Mouse (Mus musculus): ENCODE results near the gene Inha.

Gene Inha

DNA sequence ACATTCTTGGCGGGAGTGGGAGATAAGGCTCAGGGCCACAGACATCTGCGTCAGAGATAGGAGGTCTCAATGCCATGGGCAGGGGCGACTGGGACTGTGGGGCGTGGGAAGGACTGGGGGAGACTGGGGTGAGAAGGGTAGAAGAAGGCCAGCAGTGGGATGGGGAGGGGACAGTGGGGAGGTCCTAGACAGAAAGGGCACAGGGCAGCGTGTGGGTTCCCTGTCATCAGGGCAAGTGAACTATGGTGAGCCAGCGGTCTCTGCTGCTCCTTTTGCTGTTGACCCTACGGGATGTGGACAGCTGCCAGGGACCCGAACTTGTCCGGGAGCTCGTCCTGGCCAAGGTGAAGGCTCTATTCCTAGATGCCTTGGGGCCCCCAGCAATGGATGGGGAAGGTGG, at the start of gene Inha:
Gene Inha (plus strand): TSS at position 72 of the 400 bp plus-strand sequence.
- no peak for DNase-seq (ENCODE audit: low read depth, low spot score)

DNA sequence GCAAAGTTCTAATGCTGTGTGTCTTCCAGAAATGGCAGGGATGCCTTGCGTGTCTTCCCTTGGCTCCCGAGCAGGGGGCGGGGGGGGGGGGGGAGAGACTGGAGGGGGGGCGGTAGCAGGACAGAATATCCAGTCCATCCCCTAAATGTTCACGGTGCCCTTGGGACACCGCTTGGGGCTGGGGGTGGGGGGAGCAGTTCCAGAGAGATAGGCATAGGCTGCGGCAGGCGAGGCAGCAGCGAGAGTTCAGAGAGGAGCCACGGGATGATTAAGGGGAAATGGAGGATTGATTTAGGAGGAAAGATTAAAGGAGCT, 49.2 kb upstream of the Inha start:
- DNase-seq (ENCODE audit: low read depth, low spot score): no peak

DNA sequence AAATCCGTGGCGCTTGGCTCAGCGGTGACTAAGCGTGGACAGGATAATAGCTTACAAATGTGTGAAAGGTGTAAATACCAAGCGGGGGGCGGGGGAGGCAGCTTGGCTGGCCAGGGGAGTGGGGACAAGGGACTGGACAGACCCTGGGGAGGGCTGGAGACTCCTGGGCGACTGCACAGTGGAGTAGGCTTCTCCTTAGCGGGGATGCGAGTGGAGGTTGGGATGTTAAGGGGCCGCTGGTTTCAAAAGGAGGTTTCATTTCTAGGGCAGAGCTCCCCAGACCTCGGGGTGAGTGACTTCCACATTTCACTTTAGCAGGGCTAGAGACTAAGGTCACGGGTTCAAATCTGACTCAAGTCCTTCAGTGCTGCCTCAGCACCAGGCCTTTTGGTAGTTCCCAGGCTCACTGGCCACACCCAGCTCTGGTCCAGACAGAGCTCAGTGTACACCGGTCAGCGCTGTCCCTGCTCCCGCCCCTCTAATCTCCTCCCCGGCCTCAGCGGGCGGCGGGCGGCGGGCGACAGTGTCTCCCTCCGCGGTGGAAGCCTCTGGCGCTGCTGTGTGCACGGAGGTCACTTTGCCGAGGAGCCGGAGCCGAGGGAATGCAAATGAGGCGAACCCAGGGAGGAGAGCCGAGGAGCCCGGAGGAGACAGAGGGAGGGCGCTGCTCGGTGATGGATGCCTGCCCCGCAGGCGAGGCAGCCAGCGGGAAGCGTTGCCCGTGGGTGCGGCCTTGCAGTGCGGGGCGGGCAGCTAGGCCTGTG, 48.7 kb upstream of the Inha start:
- no peak for DNase-seq (ENCODE audit: low read depth, low spot score)

DNA sequence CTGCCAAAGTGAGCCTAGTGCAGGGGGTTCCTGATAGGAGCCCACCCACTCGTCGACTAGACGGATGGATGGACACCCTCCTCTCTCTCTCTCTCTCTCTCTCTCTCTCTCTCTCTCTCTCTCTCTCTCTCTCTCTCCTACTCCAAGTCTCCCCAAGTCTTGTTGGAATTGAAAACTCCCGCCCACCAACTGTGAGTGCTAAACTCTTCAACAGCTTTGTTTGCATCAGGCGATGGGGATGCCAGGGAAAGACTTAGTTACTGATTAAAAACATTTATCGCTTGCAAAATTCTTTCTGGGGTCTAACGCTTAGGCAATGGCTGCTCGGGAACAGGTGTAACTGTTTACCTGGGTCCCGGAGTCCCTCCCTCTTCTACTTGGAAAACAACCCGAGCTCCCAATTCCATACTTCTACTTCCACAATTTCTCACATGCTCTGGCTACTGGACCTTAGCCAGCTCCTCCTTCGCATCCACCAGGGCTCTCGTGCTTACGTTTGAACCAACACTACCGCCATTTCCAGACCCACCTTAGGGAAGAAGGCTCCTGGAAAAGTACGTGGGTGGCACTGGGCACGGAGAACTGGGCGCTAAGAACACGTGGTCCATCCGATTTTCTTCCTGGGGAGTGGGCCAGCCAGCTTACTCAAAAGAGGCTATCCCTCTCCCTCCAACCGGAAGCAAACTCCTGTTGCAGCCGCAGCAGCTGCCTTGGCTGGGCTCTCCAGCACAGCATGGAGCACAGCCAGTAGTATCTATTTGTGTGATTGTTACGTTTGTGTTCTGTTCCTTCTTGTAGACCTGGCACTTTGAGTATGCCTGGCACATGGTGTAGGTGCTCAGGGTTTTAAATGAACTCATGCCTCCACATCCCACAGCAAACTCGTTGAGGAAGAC, 47.8 kb upstream of the Inha start:
- DNase-seq (ENCODE audit: low read depth, low spot score): no peak

DNA sequence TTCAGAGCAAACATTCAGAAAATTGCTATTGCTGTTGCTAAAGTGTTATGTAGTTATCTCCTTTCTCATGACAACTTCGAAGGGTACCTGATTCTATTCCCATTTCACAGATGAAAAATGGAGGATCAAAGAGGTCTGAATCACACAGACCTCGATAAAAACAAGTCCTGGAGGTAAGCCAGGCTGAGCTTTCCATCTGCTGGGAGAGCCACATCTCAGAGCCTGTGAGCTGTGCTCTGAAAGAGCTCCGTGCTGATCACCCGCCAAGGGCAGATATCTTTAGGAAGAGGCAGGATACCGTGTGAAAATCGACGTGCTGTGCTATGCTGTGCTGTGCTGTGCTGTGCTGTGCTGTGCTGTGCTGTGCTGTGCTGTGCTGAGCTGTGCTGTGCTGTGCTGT, 46.6 kb upstream of the Inha start:
- DNase-seq (ENCODE audit: low read depth, low spot score): no peak

DNA sequence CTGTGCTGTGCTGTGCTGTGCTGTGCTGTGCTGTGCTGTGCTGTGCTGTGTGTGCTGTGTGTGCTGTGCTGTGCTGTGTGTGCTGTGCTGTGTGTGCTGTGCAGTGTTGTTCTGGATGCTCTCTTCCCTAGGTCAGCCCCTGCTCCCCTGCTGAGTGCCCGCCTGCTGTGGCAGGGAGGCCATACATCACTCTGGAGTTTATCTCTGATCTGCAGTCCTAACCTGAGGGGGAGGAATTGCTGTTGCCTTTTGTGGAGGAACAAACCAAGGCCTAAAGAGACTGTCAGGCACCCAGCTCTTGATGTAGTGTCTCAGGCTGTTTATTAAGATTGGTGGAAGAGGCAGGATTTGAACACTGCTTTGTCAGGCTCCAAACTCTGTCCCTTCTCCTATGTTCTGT, 44.2 kb upstream of the Inha start:
- no peak for DNase-seq (ENCODE audit: low read depth, low spot score)

DNA sequence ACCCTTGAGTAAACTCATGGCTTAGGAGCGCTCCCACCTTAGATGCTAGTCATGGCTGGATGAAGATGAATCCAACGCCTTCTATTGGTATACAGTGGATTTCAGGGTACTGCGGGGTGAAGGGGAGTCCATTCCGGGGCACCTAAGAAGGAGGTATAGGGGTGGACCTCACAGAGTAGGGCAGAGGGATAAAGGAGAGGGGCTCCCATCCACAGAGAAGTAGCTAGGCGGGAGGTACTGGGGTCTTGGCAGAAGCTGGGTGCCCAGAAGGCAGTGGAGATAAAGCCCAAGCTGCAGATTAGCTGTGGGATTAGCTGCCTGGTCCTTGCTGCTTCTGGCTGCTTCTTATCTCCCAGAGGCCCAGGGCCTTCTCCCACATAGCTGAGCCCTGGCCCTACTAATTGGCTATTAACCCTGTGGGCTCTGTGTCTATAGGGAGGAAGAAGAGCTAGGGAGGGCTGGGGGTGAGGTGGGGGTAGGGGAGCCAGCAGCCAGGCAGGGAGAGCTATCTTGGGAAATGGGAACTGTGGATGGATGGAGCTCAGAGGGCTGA, 43.1 kb upstream of the Inha start:
- DNase-seq (ENCODE audit: low read depth, low spot score): no peak

DNA sequence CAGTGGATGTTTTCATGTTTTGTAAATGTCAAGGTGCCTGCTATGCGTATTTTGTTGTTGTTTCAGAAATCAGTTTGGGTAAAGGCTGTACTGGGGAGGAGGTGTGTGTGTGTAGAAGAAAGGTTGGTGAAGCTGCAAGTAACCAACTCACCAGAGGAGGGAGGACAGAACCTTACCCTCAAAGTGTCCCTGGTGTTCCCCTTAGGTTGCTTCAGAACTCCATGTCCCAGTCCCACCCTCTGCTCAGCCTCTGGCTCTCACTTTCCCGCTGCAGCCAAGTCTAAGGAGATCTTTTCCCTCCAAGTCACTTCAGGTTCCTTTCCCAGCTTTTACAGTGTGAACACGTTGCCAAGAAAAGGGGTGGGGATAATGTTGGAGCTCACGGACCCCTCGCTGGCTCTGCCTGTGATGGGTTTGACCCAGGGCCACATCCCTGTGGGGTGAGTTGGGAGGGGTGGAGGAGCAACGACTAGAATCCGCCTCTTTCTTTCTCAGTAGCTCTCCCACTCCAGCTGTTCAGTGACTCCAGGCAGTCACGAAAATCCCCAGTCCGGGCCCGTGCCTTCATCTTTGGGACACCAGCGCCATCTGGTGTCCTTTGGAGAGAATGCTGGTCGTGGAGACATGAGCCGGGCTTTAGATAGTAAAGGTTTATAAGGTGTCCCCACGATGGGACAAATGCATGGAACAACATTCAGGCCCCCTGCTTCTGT, 39.5 kb upstream of the Inha start:
- DNase-seq (ENCODE audit: low read depth, low spot score): no peak

DNA sequence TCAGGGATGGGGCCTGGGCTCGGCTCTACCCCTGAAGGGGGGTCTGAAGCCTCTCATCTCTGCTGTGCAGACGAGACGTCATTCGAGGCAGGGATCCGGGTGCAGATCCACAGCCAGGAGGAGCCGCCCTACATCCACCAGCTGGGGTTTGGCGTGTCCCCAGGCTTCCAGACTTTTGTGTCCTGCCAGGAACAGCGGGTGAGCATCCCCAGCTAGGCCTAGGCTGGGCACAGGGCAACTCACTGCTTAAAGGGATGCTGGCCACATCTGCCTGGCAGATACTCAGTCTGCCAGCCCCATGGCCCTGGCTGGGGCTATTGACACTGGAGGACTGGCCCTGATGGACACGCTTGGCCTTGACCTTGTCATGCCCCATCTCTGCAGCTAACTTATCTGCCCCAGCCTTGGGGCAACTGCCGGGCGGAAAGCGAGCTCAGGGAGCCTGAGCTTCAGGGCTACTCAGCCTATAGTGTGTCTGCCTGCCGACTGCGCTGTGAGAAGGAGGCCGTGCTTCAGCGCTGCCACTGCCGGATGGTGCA, 37.5 kb upstream of the Inha start:
- DNase-seq (ENCODE audit: low read depth, low spot score): no peak

DNA sequence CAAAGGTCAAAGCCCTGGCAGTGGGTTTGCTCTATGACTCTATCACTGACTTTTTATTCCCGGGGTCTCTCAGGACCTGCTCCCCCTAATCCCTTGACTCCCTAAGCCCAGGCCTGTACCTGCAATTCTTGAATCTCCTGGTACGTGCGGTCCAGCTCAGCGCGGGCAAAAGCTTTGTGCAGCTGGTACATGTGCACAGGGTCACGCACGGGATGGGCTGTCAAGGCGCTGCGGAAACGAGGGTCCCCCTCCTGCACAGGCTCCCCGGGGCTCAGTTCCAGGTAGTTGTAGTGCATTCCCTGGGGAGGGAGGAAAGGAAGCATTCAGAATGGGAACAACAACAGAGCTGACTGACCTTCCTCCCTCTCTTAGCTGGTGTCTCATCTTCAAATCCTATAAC, 30.4 kb upstream of the Inha start:
- no peak for DNase-seq (ENCODE audit: low read depth, low spot score)

DNA sequence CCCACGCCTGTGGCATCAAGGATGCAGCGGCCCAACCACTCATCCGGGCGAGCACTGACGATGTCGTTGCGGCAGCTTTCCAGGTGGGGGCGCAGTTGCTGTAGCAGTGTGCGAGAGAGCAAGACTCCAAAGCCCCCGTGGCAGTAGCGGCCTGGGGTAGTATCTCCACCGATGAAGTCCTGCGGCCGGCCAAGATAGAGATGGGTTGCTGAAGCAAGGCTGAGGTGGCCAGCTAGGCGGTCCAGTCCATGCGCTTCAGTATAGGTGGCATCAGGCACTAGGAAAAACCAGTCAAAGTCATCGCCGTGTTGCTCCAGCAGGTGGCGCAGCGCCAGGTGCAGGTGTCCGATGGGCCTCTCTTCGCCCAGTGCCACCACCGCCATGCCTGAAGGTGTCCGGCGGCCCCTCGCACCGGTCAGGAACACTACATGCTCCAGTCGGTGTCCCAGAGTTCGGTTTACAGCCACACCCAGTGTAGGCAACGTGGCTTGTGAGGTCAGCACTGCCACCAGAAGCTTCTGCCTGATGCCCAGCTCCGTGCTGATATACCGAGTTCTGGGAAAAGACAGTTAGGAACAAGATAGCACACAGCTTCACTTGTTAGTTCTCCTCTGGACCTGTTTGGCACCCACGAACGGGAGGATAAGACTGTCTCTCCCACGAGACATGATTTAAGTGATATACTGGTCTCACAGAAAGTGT, 29.5 kb upstream of the Inha start:
- no peak for DNase-seq (ENCODE audit: low read depth, low spot score)

DNA sequence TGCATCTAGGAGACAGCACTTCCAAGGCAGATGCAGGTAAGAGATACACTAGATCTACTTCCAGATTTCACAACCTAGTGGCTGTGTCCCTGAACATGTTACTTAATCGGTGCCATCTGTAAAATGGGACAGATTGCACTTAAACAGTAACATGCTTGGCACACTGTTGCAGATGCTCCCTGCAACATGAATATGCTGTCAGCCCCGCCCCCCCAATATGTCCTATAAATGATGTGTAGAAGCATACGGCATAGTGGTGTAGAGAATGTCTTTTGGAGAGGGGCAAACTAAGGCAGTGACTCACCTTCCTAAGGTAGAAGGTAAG, 28.9 kb upstream of the Inha start:
- no peak for DNase-seq (ENCODE audit: low read depth, low spot score)

DNA sequence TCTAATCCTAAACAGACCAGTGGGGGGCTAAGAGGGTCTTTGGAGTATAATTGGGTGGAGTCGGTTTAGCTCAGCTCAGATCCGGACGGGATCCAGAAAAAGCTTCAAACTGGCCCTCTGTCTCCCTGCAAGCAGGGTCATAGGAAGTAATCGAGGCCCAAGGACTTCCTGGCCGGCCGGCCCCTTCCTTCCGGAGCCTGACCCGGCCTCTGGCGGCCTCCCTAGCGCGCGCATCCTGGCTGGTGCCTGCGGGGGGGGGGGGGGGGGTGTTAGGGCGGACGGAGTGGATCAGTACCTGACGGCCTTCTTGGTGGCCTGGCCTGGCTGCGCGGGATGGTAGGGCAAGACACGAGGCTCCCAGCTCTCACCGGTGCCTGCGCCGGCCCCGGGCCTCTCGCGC, 28.4 kb upstream of the Inha start:
- DNase-seq (ENCODE audit: low read depth, low spot score): no peak

DNA sequence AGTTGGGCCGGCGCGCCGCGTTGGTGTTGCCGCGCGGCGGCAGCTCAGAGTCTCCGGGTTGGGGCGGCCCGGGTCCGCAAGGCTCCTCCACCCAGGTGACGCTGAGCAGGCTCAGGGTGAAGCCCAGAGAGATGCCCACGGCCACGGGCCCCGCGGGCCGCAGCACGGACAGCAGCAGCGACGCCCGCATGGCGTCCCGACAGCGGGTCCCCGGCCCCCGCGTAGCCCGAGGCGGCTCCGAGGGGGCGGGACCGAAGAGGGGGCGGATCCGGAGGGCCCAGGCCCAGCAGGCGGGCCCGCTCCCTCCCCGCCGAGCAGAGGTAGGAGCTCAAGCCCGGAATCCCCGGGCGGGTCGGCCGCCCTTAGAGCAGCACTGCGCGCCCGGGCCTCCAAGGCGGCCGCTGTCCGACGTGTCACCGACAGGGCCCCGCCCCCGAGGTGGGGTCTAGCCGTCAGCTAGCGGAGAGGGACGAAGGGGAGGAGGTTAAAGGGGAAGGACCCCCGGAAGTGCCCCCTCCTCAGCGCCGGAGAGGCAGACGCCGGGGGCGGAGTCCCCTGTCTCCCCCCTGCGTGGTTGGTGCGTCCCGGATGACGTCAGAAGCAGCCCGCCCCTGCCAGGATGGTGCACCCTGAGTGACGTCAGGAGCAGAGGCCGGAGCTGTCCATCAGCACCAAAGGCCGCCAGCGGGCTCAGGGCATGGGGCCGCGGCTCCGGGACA, 27.8 kb upstream of the Inha start, which contains the start of the genes Chpf and Tmem198:
Gene Chpf (minus strand): TSS at position 392 of the 719 bp plus-strand sequence.
Gene Tmem198 (plus strand): TSS at position 617 of the 719 bp plus-strand sequence.
- DNase-seq (ENCODE audit: low read depth, low spot score): peak; percentile 91

DNA sequence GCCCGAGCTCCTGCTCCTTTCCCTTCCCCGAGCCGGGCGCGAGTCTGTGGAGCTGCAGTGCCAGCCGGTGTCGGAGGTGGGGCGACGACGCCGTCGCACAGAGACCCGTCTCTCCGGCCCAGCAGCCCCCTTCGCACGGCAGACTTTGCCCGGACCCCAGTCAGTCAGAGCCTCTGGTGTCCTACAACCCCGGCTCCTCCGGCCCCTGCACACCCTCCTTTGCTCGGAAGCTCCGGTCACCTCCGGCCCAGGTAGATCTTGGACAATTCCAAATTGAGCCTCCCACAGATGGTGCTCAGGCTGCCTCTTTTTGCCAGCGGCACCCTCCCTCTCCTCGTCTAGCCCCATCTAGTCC, 27.3 kb upstream of the Inha start:
- no peak for DNase-seq (ENCODE audit: low read depth, low spot score)

DNA sequence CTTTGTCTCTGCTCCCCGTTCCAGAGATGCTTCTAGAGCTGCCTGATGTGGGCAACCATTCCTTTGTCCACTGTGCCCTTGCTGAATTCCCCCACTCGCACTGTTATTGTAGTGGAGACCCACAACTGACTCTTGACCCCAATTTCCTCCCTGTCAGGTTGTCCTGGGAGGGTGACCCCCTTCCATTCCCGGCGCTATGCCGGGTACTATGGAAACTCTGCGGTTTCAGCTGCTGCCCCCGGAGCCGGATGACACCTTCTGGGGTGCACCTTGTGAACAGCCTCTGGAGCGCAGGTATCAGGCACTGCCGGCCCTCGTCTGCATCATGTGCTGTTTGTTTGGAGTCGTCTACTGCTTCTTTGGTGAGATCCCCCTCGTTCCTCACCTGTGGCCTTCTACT, 26.8 kb upstream of the Inha start:
- no peak for DNase-seq (ENCODE audit: low read depth, low spot score)

DNA sequence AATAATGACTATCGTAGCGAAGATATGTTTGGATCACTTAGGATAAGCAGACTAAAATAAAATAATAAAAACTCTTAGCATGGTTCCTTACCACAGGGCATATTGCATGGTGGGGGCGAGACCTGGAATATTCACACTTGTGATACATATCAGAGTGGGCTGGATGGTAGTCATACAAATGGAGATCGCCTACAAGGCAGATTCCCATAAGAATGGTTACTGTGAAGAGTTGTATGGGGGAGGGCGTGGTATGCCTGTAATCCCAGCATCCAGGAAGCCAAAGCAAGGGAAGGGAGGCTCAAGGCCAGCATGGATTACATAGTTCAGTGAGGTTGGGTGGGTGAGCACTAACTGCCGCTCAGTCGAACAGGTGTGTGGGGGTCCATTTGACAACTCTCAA, 26.1 kb upstream of the Inha start:
- DNase-seq (ENCODE audit: low read depth, low spot score): no peak

DNA sequence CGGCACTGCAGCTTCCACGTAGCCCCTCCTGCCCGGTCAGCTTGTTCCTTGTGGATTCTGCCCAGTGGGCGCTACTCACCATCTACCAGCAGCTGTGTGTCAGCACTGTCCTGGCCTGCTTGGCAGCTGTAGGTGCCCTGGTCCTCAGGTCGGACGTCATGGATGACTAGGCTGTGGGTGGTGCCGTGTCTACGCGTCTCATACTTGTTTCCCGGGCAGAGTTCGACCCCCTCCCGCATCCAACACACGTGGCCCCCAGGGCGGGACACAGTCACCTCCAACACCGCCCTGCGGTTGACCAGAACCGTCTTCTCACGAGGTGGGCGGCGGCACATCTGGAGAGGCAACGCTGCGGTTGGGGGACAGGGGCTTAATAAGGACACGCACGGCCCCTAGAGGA, 20.3 kb upstream of the Inha start:
- DNase-seq (ENCODE audit: low read depth, low spot score): no peak

DNA sequence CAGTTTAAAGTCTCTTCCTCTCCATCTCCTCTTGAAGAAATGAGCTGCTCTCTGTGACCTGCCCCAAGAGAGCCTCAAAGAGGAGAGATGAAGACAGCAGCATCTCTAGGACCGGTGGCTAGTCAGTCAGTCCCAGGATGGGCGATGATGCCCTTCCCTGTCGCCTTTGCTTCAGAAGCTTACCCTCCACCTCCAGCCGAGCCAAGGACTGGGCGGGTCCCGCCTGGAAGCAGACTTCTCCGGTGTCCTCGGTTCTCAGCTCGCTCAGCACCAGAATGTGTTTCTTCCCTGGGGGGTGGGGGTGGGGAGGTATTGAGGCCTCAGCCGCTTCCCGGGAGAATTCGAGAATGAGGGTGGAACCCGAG, 19.9 kb upstream of the Inha start:
- DNase-seq (ENCODE audit: low read depth, low spot score): no peak

DNA sequence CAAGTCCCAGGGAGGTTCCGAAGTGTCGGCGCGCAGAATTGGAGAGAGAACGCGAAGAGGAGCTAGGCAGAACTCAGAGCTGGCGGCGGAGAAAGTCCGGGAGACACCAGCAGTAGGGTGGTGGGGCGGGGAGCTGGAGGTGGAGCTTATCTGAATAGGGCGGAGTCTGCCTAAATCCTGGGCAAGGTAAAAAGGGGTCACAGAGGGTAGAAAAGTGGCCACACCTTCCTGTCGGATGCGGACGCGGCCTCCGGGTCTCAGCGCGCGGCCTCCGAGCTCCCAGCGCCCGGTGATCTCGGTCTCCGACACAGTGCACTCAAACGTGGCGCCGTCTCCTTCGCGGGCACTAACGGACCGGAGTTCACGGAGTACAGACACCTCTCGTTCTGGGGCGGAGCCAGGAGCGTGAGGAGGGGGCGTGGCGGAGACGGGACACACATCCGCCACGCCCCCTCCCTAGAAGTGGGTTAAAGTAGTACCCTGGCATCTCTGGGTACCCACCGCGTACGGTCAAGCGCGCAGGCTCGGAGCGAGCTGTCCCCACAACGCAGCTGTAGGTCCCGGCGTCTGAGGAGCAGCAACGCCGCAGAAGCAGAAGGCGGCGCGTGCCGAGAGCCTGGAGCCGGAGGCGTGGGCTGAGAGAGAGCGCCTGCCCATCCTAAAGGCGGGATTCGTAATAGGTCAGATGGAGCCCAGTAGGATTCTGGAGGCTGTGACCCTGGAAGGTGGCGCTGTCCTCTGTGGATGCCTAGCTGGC, 19.3 kb upstream of the Inha start:
- no peak for DNase-seq (ENCODE audit: low read depth, low spot score)
